Mouse (Mus musculus) neural tube, embryonic 14.5 days (tissue): ENCODE measurements around the gene Zfp607b. TPM values are rescaled to one million over a fixed set of nuclear protein-coding genes. Genes with fewer than 3 reads are reported as not detected.

Experiments
- ATAC-seq: fragments of 200-750 bp; cut with Nextera tagmentation; 2 replicates; pipeline ENCODE4 v1.8.0; 2017; ENCODE audit warnings: low read depth, mild to moderate bottlenecking, moderate TSS enrichment, moderate library complexity
- H3K27ac ChIP-seq: fragments of 300-500 bp; sonication (generic); 2 replicates; pipeline ENCODE4 v1.5.1; 2014; ENCODE audit warnings: low read depth, mild to moderate bottlenecking, control low read depth, low read length, moderate library complexity, mixed read lengths
- H3K27me3 ChIP-seq: fragments of 300-500 bp; sonication (generic); 2 replicates; pipeline ENCODE4 v1.6.1; 2014; ENCODE audit warnings: low read length; ENCODE audit not compliant: control insufficient read depth, insufficient read depth
- H3K36me3 ChIP-seq: fragments of 300-500 bp; sonication (generic); 2 replicates; pipeline ENCODE4 v1.6.1; 2014; ENCODE audit warnings: low read length, mixed read lengths; ENCODE audit not compliant: control insufficient read depth, insufficient read depth
- H3K4me1 ChIP-seq: fragments of 300-500 bp; sonication (generic); 2 replicates; pipeline ENCODE4 v1.6.1; 2014; ENCODE audit warnings: low read length; ENCODE audit not compliant: control insufficient read depth, insufficient read depth
- H3K4me2 ChIP-seq: fragments of 300-500 bp; sonication (generic); 2 replicates; pipeline ENCODE4 v1.6.1; 2014; ENCODE audit warnings: mild to moderate bottlenecking, low read depth, low read length, control low read depth
- H3K4me3 ChIP-seq: fragments of 300-500 bp; sonication (generic); 2 replicates; pipeline ENCODE4 v1.5.1; 2014; ENCODE audit warnings: low read depth, low read length, control low read depth, mixed read lengths
- H3K9ac ChIP-seq: fragments of 300-500 bp; sonication (generic); replicated peaks from 2 replicates; pipeline ENCODE4 v1.6.1; 2014; ENCODE audit warnings: low read depth, mild to moderate bottlenecking, control low read depth, low read length, mixed read lengths
- H3K9me3 ChIP-seq: fragments of 300-500 bp; sonication (generic); 2 replicates; pipeline ENCODE4 v1.6.1; 2016; ENCODE audit warnings: low read length; ENCODE audit not compliant: control insufficient read depth
- WGBS: fragments of 180-500 bp; shearing (Covaris S2); extraction: QIAGEN DNeasy Blood & Tissue Kit; methylation state at CpG from one replicate; pipeline ENCODE4 v1.1.7; 2014; 5-methylcytosine and 5-hydroxymethylcytosine counted together
- polyA plus RNA-seq: library from polyadenylated mRNA; unstranded; fragments of >200 nt; fragmentation: Nextera tagmentation; extraction: Ambion mirVana; gene quantifications from 2 replicates; pipeline ENCODE4 v1.2.1, GENCODE M21; 2014

The Zfp607b gene
- polyA plus RNA-seq = 12.2 and 13.1 TPM in 2 replicates

DNA sequence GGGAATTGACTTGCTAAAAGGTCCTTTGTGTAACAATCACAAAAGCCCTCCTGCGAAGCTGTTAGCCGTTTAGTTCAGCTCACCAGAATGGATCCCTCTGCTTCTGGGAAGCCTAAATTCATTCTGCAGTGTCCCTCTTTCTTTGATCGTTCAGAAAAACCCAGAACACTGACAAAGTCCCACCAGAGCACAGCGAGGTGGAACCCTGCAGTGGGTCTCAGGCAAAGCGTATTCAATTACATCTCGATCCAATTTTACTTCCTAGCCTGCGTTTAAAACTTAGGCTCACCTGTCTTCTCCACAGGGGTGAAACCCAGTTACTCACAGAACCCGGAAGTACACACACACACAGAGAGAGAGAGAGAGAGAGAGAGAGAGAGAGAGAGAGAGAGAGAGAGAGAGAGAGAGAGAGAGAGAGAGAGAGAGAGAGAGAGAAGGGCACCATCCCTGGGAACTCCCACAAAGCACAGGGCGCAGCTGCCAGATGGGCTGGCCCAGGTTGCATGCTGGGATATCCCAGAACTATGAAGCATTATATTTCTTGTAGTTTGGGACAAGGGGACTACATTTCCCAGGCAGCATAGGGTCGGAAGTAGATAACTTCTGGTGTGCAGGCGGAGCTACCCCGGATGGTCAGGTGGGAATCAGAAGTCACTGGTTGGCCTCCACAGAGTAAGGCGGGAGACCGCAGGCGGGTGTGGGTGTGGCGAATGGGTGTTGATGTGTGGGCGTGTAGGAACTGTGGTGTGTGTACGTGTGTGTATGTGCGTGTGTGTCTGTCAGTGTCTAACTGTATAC is at the start of gene Zfp607b:
Zfp607b (plus strand) TSS at position 526 of the 798 bp plus-strand sequence.
- H3K4me2 ChIP-seq = peak within 1 kb of the TSS; percentile 60
- WGBS = under 1% methylated on average over 19 of the region's 19 CpGs
- peak within 1 kb of the TSS; percentile 34 for H3K4me3 ChIP-seq
- peak; percentile 99 for ATAC-seq
- peaks cover 12% of the 10 kb centered on the region; the same call in 1 of the 2 replicates for H3K4me1 ChIP-seq
- H3K27me3 ChIP-seq = no peaks in the 10 kb centered on the region
- H3K27ac ChIP-seq = peak within 1 kb of the TSS; percentile 61; the same call in 1 of the 2 replicates
- H3K9ac ChIP-seq = peak within 1 kb of the TSS; percentile 37
- H3K36me3 ChIP-seq = no peaks in the 10 kb centered on the region
- no peaks in the 10 kb centered on the region for H3K9me3 ChIP-seq

GRCm38 (mm10) chr7:27644471-27644870 is 44.7 kb upstream of the Zfp607b start:
- ATAC-seq = no peak
- WGBS = 76% methylated on average over 1 of the region's 1 CpGs
- Histone ChIP-seq H3K36me3 (no peaks in the 10 kb centered on the region), H3K27ac (no peak overlapping the region), H3K4me1 (no peaks in the 10 kb centered on the region), H3K4me3 (no peak overlapping the region), H3K27me3 (no peaks in the 10 kb centered on the region), H3K9ac (no peak overlapping the region), H3K9me3 (no peaks in the 10 kb centered on the region), H3K4me2 (no peak overlapping the region)

DNA sequence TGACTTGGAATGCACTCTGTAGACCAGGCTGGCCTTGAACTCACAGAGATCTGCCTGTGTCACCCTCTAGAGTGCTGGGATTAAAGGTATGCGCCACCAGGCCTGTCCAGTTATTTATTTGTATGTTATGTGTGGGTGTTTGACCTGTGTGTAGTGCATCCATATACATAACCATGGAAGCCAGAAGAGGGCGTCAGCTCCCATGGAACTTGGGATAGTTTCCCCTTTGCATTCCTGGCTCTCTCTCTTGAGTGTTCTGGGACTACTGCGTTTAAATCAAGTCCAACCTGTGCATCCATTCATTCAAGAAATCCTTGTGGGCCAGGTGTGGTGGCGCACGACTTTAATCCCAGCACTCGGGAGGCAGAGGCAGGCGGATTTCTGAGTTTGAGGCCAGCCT is 42.6 kb upstream of the Zfp607b start:
- H3K4me1 ChIP-seq = no peaks in the 10 kb centered on the region
- H3K27me3 ChIP-seq = no peaks in the 10 kb centered on the region
- H3K9ac ChIP-seq = no peak overlapping the region
- no peak overlapping the region for H3K4me3 ChIP-seq
- H3K27ac ChIP-seq = no peak overlapping the region
- WGBS = 84% methylated on average over 7 of the region's 7 CpGs
- no peaks in the 10 kb centered on the region for H3K36me3 ChIP-seq
- H3K9me3 ChIP-seq = no peaks in the 10 kb centered on the region
- H3K4me2 ChIP-seq = no peak overlapping the region
- ATAC-seq = no peak

DNA sequence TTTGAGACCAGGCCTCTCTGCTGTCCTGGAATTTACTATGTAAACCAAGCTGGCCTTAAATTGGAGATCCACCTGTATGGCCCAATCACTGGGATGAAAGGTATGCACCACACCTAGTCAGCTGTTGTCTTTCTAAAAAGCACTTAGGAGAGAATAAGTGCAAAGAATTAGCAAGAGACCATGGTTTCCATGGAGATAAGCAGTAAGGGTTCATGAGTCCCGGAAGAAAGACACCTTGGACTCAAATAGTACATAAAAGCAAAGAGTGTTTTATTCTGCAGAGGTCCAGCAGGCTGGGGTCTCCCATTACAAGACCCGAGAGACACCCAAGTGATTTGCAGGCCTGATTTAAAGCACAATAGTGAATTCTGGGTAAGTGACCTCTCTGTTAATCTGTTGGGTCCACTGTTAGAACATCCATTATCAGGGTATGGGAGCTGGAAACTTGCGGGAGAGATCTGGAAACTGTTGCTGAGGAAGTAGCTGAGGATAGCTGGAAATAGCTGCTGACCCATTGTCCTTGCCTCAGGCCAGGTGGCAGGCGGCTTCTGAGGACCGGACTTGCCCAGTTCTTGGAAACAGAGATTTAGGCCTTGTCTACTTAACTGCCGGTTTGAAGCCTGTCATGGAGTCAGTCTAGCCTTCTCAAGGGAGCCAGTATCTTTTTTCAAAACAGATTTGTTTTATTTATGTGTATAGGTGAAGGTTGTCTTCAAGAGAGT is 41.7 kb upstream of the Zfp607b start:
- Histone ChIP-seq H3K9ac (no peak overlapping the region), H3K4me2 (no peak overlapping the region), H3K27me3 (no peaks in the 10 kb centered on the region), H3K27ac (no peak overlapping the region), H3K4me1 (no peaks in the 10 kb centered on the region), H3K36me3 (no peaks in the 10 kb centered on the region), H3K4me3 (no peak overlapping the region), H3K9me3 (no peaks in the 10 kb centered on the region)
- whole genome bisulfite sequencing = 86% methylated on average over 6 of the region's 6 CpGs
- no peak for ATAC-seq

- no peak for ATAC-seq
- Histone ChIP-seq H3K9ac (no peak overlapping the region), H3K36me3 (no peaks in the 10 kb centered on the region), H3K27me3 (no peaks in the 10 kb centered on the region), H3K27ac (no peak overlapping the region), H3K9me3 (no peaks in the 10 kb centered on the region), H3K4me3 (no peak overlapping the region), H3K4me1 (peaks cover 3% of the 10 kb centered on the region; the same call in 1 of the 2 replicates), H3K4me2 (no peak overlapping the region)
- 94% methylated on average over 11 of the region's 11 CpGs for WGBS
Observed at GRCm38 (mm10) chr7:27649723-27650122, 39.4 kb upstream of the Zfp607b start.

GRCm38 (mm10) chr7:27650949-27651348 is 38.2 kb upstream of the Zfp607b start:
- Histone ChIP-seq H3K27ac (no peak overlapping the region), H3K27me3 (no peaks in the 10 kb centered on the region), H3K4me2 (no peak overlapping the region), H3K36me3 (no peaks in the 10 kb centered on the region), H3K4me3 (no peak overlapping the region), H3K9me3 (no peaks in the 10 kb centered on the region), H3K4me1 (peaks cover 9% of the 10 kb centered on the region; the same call in 1 of the 2 replicates), H3K9ac (no peak overlapping the region)
- ATAC-seq = no peak
- 9% methylated on average over 10 of the region's 10 CpGs for WGBS

DNA sequence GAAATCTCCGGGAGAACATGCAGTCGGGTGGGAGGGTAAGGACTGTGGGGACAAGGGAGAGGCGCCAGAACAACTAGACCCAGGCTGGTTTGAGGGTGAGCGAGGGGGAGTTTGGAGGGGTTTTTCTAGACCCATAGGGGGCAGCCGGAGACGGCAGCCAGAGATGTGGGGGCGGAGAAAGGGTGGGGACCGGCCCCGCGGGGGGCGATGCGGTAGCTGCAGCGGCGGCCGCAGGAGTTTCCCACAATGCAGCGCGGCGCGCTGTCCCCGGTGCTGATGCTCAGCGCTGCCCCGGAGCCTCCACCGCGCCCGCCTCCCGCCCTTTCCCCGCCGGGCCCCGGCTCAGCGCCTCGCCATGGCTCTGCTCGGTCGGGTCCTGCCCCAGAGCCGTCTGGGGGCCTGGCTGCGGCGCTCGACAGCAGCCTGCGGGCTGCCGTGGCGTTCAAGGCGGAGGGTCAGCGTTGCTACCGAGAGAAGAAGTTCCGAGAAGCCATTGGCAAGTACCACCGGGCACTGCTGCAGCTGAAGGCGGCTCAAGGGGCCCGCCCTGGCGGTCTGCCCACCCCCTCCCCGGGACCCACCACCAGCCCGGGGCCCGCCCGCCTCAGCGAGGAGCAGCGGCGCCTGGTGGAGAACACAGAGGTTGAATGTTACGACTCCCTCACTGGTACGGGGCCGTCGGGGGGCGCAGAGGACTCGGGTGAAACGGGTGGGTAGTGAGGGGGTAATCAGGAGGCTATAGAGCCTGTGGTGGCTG is 35.3 kb upstream of the Zfp607b start, which contains the start of gene Ttc9b:
Ttc9b (plus strand) TSS at position 235 of the 757 bp plus-strand sequence.
- Histone ChIP-seq H3K27ac (peak within 1 kb of the TSS; percentile 93), H3K4me2 (peak within 1 kb of the TSS; percentile 63), H3K4me1 (peaks cover 9% of the 10 kb centered on the region; the same call in 1 of the 2 replicates), H3K4me3 (peak within 1 kb of the TSS; percentile 61), H3K9ac (peak within 1 kb of the TSS; percentile 82), H3K27me3 (no peaks in the 10 kb centered on the region), H3K9me3 (no peaks in the 10 kb centered on the region), H3K36me3 (peaks cover 21% of the 10 kb centered on the region)
- 2% methylated on average over 57 of the region's 62 CpGs for WGBS
- peak; percentile 80 for ATAC-seq

- peak overlapping the region; percentile 82; the same call in 1 of the 2 replicates for H3K9ac ChIP-seq
- H3K27ac ChIP-seq = 0 out of 2 replicates have a peak overlapping the region, but pooled peaks have one; percentile 93
- H3K27me3 ChIP-seq = no peaks in the 10 kb centered on the region
- peaks cover 9% of the 10 kb centered on the region; the same call in 1 of the 2 replicates for H3K4me1 ChIP-seq
- H3K4me3 ChIP-seq = peak overlapping the region; percentile 61
- peak overlapping the region; percentile 63 for H3K4me2 ChIP-seq
- H3K9me3 ChIP-seq = no peaks in the 10 kb centered on the region
- no peak; the same call in 1 of the 2 replicates for ATAC-seq
- H3K36me3 ChIP-seq = peaks cover 23% of the 10 kb centered on the region
- WGBS = 61% methylated on average over 20 of the region's 20 CpGs
Observed at GRCm38 (mm10) chr7:27654607-27655276, 34.4 kb upstream of the Zfp607b start.
